Mouse (Mus musculus): ENCODE data around the gene Pogk.

The Pogk gene

GRCm38 (mm10) chr1:166409701-166410220 lies at the start of gene Pogk:
TSS of gene Pogk (minus strand) at chr1:166409863.
- DNase-seq, result peak; percentile 65

- DNase-seq, result no peak
These were observed 32.3 kb upstream of the Pogk start for GRCm38 (mm10) chr1:166441992-166442391.

GRCm38 (mm10) chr1:166439426-166439825 lies 29.8 kb upstream of the Pogk start:
- DNase-seq, result no peak

- peak; percentile 44 for DNase-seq
These were observed 20.3 kb upstream of the Pogk start for GRCm38 (mm10) chr1:166429809-166430431.

GRCm38 (mm10) chr1:166429053-166429452 lies 19.4 kb upstream of the Pogk start:
- peak; percentile 25 for DNase-seq

- DNase-seq, result no peak
These were observed 2.6 kb upstream of the Pogk start for GRCm38 (mm10) chr1:166412266-166412665.

GRCm38 (mm10) chr1:166411541-166411940 lies 1.9 kb upstream of the Pogk start:
- DNase-seq, result no peak

GRCm38 (mm10) chr1:166409177-166409700 lies 424 bp downstream of the Pogk start:
- DNase-seq, result peak; percentile 55

GRCm38 (mm10) chr1:166403846-166404245 lies 5.8 kb downstream of the Pogk start:
- no peak for DNase-seq

GRCm38 (mm10) chr1:166402003-166402402 lies 7.7 kb downstream of the Pogk start:
- DNase-seq, result no peak

- peak; percentile 20 for DNase-seq
These were observed 8.2 kb downstream of the Pogk start for GRCm38 (mm10) chr1:166401455-166401854.

GRCm38 (mm10) chr1:166396381-166396780 lies 13.3 kb downstream of the Pogk start:
- DNase-seq, result no peak

- DNase-seq, result no peak
These were observed 14.0 kb downstream of the Pogk start for GRCm38 (mm10) chr1:166395661-166396060.

GRCm38 (mm10) chr1:166394770-166395169 lies 14.9 kb downstream of the Pogk start:
- DNase-seq, result no peak

- DNase-seq, result no peak
These were observed 18.0 kb downstream of the Pogk start for GRCm38 (mm10) chr1:166391671-166392070.

- DNase-seq, result no peak
These were observed 20.1 kb downstream of the Pogk start for GRCm38 (mm10) chr1:166389406-166390125.

GRCm38 (mm10) chr1:166388511-166388910 lies 21.2 kb downstream of the Pogk start:
- DNase-seq, result no peak

- no peak for DNase-seq
These were observed 24.2 kb downstream of the Pogk start for GRCm38 (mm10) chr1:166385431-166385830.

GRCm38 (mm10) chr1:166384614-166385013 lies 25.0 kb downstream of the Pogk start:
- no peak for DNase-seq

- no peak for DNase-seq
These were observed 27.0 kb downstream of the Pogk start for GRCm38 (mm10) chr1:166382626-166383025.

GRCm38 (mm10) chr1:166381821-166382220 lies 27.8 kb downstream of the Pogk start:
- no peak for DNase-seq

- no peak for DNase-seq
These were observed 28.3 kb downstream of the Pogk start for GRCm38 (mm10) chr1:166381336-166381735.

GRCm38 (mm10) chr1:166379630-166380231 lies 29.9 kb downstream of the Pogk start:
- DNase-seq, result peak; percentile 67
